Mouse (Mus musculus): ENCODE results near the gene Colq. TPM values are rescaled to one million over a fixed set of nuclear protein-coding genes. Genes with fewer than 3 reads are reported as not detected.

Colq gene
- polyA plus RNA-seq (2011; ENCODE audit: insufficient read depth, insufficient read length, low replicate concordance, missing spikeins): 1.1 and 2.4 TPM in 2 replicates

- 83% methylated on average over 3 of the region's 3 CpGs for WGBS
- no peak within 1 kb of the TSS for H3K27ac ChIP-seq (ENCODE audit: control insufficient read depth, insufficient read depth, low read depth, low read length, poor library complexity)
- no peaks in the 10 kb centered on the region; the same call in 1 of the 2 replicates for H3K4me1 ChIP-seq (ENCODE audit: control insufficient read depth, insufficient read depth, low read length)
- H3K4me3 ChIP-seq (replicated peaks; ENCODE audit: control insufficient read depth, low read depth, low read length): no peak within 1 kb of the TSS
- TF ChIP-seq POLR2A (IDR thresholded peaks at IDR 0.05; ENCODE audit: borderline replicate concordance, control insufficient read depth, low read depth, low read length) (no peak), CTCF (IDR thresholded peaks at IDR 0.05; ENCODE audit: control insufficient read depth, insufficient read depth, low read length) (no peak)
These were observed at the start of gene Colq for GRCm38 (mm10) chr14:31591243-31591642. Gene Colq, minus strand, starts transcription at chr14:31591343.

- TF ChIP-seq POLR2A (IDR thresholded peaks at IDR 0.05; ENCODE audit: borderline replicate concordance, control insufficient read depth, low read depth, low read length): no peak
- no peak for TF ChIP-seq CTCF (IDR thresholded peaks at IDR 0.05; ENCODE audit: control insufficient read depth, insufficient read depth, low read length)
- WGBS: 1% methylated on average over 26 of the region's 26 CpGs
- H3K27ac ChIP-seq (ENCODE audit: control insufficient read depth, insufficient read depth, low read depth, low read length, poor library complexity): peak within 1 kb of the TSS; percentile 69
- H3K4me1 ChIP-seq (ENCODE audit: control insufficient read depth, insufficient read depth, low read length): no peaks in the 10 kb centered on the region; the same call in 1 of the 2 replicates
- H3K4me3 ChIP-seq (replicated peaks; ENCODE audit: control insufficient read depth, low read depth, low read length): peak within 1 kb of the TSS; percentile 82
These were observed 49.3 kb upstream of the Colq start, which contains the start of gene Gm49387 for GRCm38 (mm10) chr14:31640346-31640889. Gene Gm49387, minus strand, starts transcription at chr14:31640878.

GRCm38 (mm10) chr14:31630677-31631076 lies 39.5 kb upstream of the Colq start:
- Histone ChIP-seq H3K4me1 (ENCODE audit: control insufficient read depth, insufficient read depth, low read length) (no peaks in the 10 kb centered on the region), H3K27ac (ENCODE audit: control insufficient read depth, insufficient read depth, low read depth, low read length, poor library complexity) (no peak overlapping the region), H3K4me3 (replicated peaks; ENCODE audit: control insufficient read depth, low read depth, low read length) (no peak overlapping the region)
- TF ChIP-seq POLR2A (IDR thresholded peaks at IDR 0.05; ENCODE audit: borderline replicate concordance, control insufficient read depth, low read depth, low read length): no peak
- no peak for TF ChIP-seq CTCF (IDR thresholded peaks at IDR 0.05; ENCODE audit: control insufficient read depth, insufficient read depth, low read length)
- 87% methylated on average over 7 of the region's 7 CpGs for WGBS

- TF ChIP-seq CTCF (IDR thresholded peaks at IDR 0.05; ENCODE audit: control insufficient read depth, insufficient read depth, low read length): no peak
- TF ChIP-seq POLR2A (IDR thresholded peaks at IDR 0.05; ENCODE audit: borderline replicate concordance, control insufficient read depth, low read depth, low read length): no peak
- no peak overlapping the region for H3K27ac ChIP-seq (ENCODE audit: control insufficient read depth, insufficient read depth, low read depth, low read length, poor library complexity)
- no peak overlapping the region for H3K4me3 ChIP-seq (replicated peaks; ENCODE audit: control insufficient read depth, low read depth, low read length)
- whole genome bisulfite sequencing: 83% methylated on average over 12 of the region's 12 CpGs
- no peaks in the 10 kb centered on the region for H3K4me1 ChIP-seq (ENCODE audit: control insufficient read depth, insufficient read depth, low read length)
These were observed 31.6 kb upstream of the Colq start for GRCm38 (mm10) chr14:31622748-31623147.

- Histone ChIP-seq H3K27ac (ENCODE audit: control insufficient read depth, insufficient read depth, low read depth, low read length, poor library complexity) (no peak overlapping the region), H3K4me1 (ENCODE audit: control insufficient read depth, insufficient read depth, low read length) (no peaks in the 10 kb centered on the region; the same call in 1 of the 2 replicates), H3K4me3 (replicated peaks; ENCODE audit: control insufficient read depth, low read depth, low read length) (no peak overlapping the region)
- WGBS: 79% methylated on average over 9 of the region's 9 CpGs
- TF ChIP-seq POLR2A (IDR thresholded peaks at IDR 0.05; ENCODE audit: borderline replicate concordance, control insufficient read depth, low read depth, low read length) (no peak), CTCF (IDR thresholded peaks at IDR 0.05; ENCODE audit: control insufficient read depth, insufficient read depth, low read length) (no peak)
These were observed 29.6 kb upstream of the Colq start for GRCm38 (mm10) chr14:31620591-31621223.

- Histone ChIP-seq H3K27ac (ENCODE audit: control insufficient read depth, insufficient read depth, low read depth, low read length, poor library complexity) (no peak overlapping the region), H3K4me3 (replicated peaks; ENCODE audit: control insufficient read depth, low read depth, low read length) (no peak overlapping the region), H3K4me1 (ENCODE audit: control insufficient read depth, insufficient read depth, low read length) (no peaks in the 10 kb centered on the region; the same call in 1 of the 2 replicates)
- no peak for TF ChIP-seq POLR2A (IDR thresholded peaks at IDR 0.05; ENCODE audit: borderline replicate concordance, control insufficient read depth, low read depth, low read length)
- no peak for TF ChIP-seq CTCF (IDR thresholded peaks at IDR 0.05; ENCODE audit: control insufficient read depth, insufficient read depth, low read length)
- 36% methylated on average over 3 of the region's 3 CpGs for WGBS
These were observed 26.9 kb upstream of the Colq start for GRCm38 (mm10) chr14:31617997-31618396.

GRCm38 (mm10) chr14:31617204-31617603 lies 26.1 kb upstream of the Colq start:
- TF ChIP-seq POLR2A (IDR thresholded peaks at IDR 0.05; ENCODE audit: borderline replicate concordance, control insufficient read depth, low read depth, low read length) (no peak), CTCF (IDR thresholded peaks at IDR 0.05; ENCODE audit: control insufficient read depth, insufficient read depth, low read length) (no peak)
- Histone ChIP-seq H3K4me3 (replicated peaks; ENCODE audit: control insufficient read depth, low read depth, low read length) (no peak overlapping the region), H3K4me1 (ENCODE audit: control insufficient read depth, insufficient read depth, low read length) (no peaks in the 10 kb centered on the region; the same call in 1 of the 2 replicates), H3K27ac (ENCODE audit: control insufficient read depth, insufficient read depth, low read depth, low read length, poor library complexity) (no peak overlapping the region)
- WGBS: 83% methylated on average over 9 of the region's 9 CpGs

- Histone ChIP-seq H3K27ac (ENCODE audit: control insufficient read depth, insufficient read depth, low read depth, low read length, poor library complexity) (no peak overlapping the region; the same call in 1 of the 2 replicates), H3K4me1 (ENCODE audit: control insufficient read depth, insufficient read depth, low read length) (no peaks in the 10 kb centered on the region; the same call in 1 of the 2 replicates), H3K4me3 (replicated peaks; ENCODE audit: control insufficient read depth, low read depth, low read length) (no peak overlapping the region)
- TF ChIP-seq POLR2A (IDR thresholded peaks at IDR 0.05; ENCODE audit: borderline replicate concordance, control insufficient read depth, low read depth, low read length) (no peak), CTCF (IDR thresholded peaks at IDR 0.05; ENCODE audit: control insufficient read depth, insufficient read depth, low read length) (no peak)
- 41% methylated on average over 5 of the region's 5 CpGs for WGBS
These were observed 22.5 kb upstream of the Colq start for GRCm38 (mm10) chr14:31613671-31614070.
